Mouse (Mus musculus) embryonic fibroblast, embryonic 13.5 days (primary cell): ENCODE measurements around the gene Snapc2.

Experiments
- CTCF ChIP-seq: IDR thresholded peaks from 2 replicates; pipeline ENCODE4 v1.5.1; 2011; ENCODE audit warnings: mild to moderate bottlenecking, control low read depth, low read length, moderate library complexity, borderline replicate concordance; ENCODE audit not compliant: insufficient read depth
- POLR2A ChIP-seq: IDR thresholded peaks from 2 replicates; pipeline ENCODE4 v1.6.1; 2011; ENCODE audit warnings: low read depth, mild to moderate bottlenecking, control low read depth, low read length, moderate library complexity

- TF ChIP-seq CTCF (0 out of 2 replicates have a peak, but pooled peaks have one; percentile 9), POLR2A (no peak)
These were observed 14.7 kb downstream of the Snapc2 start for GRCm38 (mm10) chr8:4267627-4268026.
